Mouse (Mus musculus): ENCODE measurements at regions not wholly inside any gene's neighbourhood (a gene's known extent, or its start where the extent isn't known, plus 50 kb on each side); places are given as distances from the start of the nearest gene placed in this dataset.

DNA sequence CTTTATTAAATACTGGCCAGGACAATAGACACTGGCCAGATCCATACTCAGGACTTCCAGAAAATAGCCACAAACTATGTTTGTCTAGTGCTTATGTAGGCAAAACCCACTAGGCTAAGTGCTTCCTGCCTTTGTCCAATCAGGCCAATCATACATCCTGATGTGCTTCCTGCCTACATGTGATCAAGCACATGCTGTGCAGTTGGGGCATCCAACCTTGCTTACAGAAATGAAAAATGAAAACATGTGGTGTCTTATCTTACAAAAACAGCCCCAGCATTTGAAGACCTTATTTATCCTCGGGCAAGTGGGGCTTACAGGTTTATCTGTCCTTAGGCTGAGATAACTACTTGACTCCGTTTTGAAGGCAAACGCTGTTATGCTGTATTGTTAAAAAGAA lies 188.8 kb downstream of the Sec23a start:
- no peaks in the 10 kb centered on the region for H3K4me1 ChIP-seq (ENCODE audit: control insufficient read depth, insufficient read depth, low read length)
- H3K9ac ChIP-seq (replicated peaks; ENCODE audit: low read length) = no peak overlapping the region
- no peak overlapping the region for H3K4me3 ChIP-seq (ENCODE audit: low read depth, low read length)

DNA sequence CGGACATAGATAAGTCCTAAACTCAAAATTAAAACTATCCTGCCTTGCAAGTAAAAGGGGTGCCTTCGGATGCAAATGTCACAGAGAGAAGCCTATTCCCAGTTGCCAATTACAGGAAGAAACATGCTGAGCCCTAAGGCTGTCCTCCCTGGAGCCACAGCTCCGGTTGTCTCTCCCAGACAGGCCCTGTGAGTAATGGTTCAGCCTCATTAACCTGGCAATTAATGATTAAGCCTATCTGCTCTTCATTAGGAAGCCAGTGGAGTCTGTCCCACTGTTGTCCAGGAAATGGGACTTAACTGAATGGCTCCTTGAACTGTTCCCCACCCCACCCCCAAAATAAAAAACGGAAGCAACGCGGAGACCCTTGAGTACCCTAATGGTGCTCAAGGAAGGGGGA lies 207.7 kb downstream of the Sec23a start:
- no peak overlapping the region for H3K27ac ChIP-seq (replicated peaks; ENCODE audit: low read depth, low read length)
- no peaks in the 10 kb centered on the region for H3K4me1 ChIP-seq (ENCODE audit: control insufficient read depth, insufficient read depth, low read length)
- H3K4me3 ChIP-seq (ENCODE audit: low read depth, low read length) = no peak overlapping the region
- 55% methylated on average over 6 of the region's 6 CpGs for WGBS
- no peaks in the 10 kb centered on the region for H3K27me3 ChIP-seq (ENCODE audit: control insufficient read depth, insufficient read depth, low read length)
- no peaks in the 10 kb centered on the region for H3K9me3 ChIP-seq (replicated peaks; ENCODE audit: control insufficient read depth, low read length)
- no peak overlapping the region for H3K9ac ChIP-seq (replicated peaks; ENCODE audit: low read length)
- no peaks in the 10 kb centered on the region for H3K36me3 ChIP-seq (replicated peaks; ENCODE audit: control insufficient read depth, insufficient read depth, low read depth, low read length)
- DNase-seq (ENCODE audit: low spot score) = no peak
- no peak overlapping the region for H3K4me2 ChIP-seq (ENCODE audit: low read depth, low read length)
- no peak for ATAC-seq (replicated peaks; ENCODE audit: insufficient number of reproducible peaks, low FRiP score, low TSS enrichment, low read depth)

More for the DNA sequence above, 188.8 kb downstream of the Sec23a start:
- ATAC-seq (replicated peaks; ENCODE audit: insufficient number of reproducible peaks, low FRiP score, low TSS enrichment, low read depth) (no peak), DNase-seq (ENCODE audit: low spot score) (no peak)
- Histone ChIP-seq H3K36me3 (replicated peaks; ENCODE audit: control insufficient read depth, insufficient read depth, low read depth, low read length) (no peaks in the 10 kb centered on the region), H3K27me3 (ENCODE audit: control insufficient read depth, insufficient read depth, low read length) (no peaks in the 10 kb centered on the region), H3K27ac (replicated peaks; ENCODE audit: low read depth, low read length) (no peak overlapping the region), H3K9me3 (replicated peaks; ENCODE audit: control insufficient read depth, low read length) (no peaks in the 10 kb centered on the region), H3K4me2 (ENCODE audit: low read depth, low read length) (no peak overlapping the region)
- WGBS = 84% methylated on average over 3 of the region's 3 CpGs

DNA sequence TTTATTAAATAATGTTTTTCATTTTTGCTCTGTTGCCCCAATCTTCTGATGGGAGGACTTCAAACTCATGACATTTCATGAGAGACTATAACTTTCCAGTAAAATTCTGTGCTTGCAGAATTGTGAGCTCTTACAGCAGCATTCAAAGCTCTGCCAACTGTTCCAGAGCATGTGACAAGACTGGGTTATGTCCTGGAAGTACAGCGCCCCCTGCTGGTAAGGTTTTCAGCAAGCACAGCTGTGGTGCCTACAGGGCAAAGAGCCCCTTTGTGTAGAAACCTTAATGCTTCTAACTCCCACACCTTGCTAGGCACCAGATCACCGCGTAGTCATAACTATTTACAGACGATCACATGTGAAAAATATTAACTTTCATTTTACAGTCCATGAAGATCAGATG lies 209.4 kb downstream of the Sec23a start:
- Histone ChIP-seq H3K27me3 (ENCODE audit: control insufficient read depth, insufficient read depth, low read length) (no peaks in the 10 kb centered on the region), H3K9ac (replicated peaks; ENCODE audit: low read length) (no peak overlapping the region), H3K4me2 (ENCODE audit: low read depth, low read length) (no peak overlapping the region), H3K4me3 (ENCODE audit: low read depth, low read length) (no peak overlapping the region), H3K27ac (replicated peaks; ENCODE audit: low read depth, low read length) (no peak overlapping the region), H3K36me3 (replicated peaks; ENCODE audit: control insufficient read depth, insufficient read depth, low read depth, low read length) (no peaks in the 10 kb centered on the region), H3K9me3 (replicated peaks; ENCODE audit: control insufficient read depth, low read length) (no peaks in the 10 kb centered on the region), H3K4me1 (ENCODE audit: control insufficient read depth, insufficient read depth, low read length) (no peaks in the 10 kb centered on the region)
- 47% methylated on average over 4 of the region's 4 CpGs for WGBS
- ATAC-seq (replicated peaks; ENCODE audit: insufficient number of reproducible peaks, low FRiP score, low TSS enrichment, low read depth) (0 out of 2 replicates have a peak, but pooled peaks have one; percentile 81), DNase-seq (ENCODE audit: low spot score) (peak; percentile 90)
